Mouse (Mus musculus): ENCODE results near the gene Stoml1. TPM values are rescaled to one million over a fixed set of nuclear protein-coding genes. Genes with fewer than 3 reads are reported as not detected.

Stoml1 gene
- polyA plus RNA-seq (2012; rRNA removed) = 53.4 and 55.8 TPM in 2 replicates

DNA sequence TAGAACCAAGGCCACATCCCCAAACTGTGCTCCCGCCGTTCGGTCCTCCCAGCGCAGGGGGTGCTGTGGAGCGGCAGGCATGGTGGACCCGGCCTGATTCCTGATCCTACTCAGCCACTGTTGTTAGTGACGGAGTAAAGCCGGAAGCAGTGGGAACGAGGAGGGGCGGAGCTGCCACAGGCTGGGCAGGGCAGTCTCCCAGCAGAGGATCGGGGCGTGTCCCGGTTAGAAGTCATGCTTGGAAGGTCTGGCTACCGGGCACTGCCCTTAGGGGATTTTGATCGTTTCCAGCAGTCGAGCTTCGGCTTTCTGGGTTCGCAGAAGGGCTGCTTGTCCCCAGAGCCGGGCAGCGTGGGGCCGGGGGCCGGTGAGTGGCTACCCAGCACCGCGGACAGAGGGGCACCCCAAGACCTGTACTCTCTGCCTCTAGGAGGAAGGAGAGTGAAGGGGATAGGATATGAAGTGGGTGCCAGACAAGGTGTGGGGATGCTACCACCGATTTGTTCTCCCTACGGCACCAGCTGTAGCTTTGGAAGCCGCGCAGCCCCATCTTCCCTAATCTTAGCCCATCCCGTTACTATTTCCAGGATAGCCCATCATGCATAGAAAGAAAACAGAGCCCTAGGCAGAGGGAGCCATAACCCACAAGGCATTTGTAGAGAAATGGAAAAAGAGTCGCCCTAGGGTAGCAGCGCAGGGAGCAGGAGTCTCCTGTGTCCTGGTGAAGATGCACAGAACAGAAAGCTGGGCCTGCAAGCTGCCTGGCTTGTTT, at the start of gene Stoml1:
TSS of gene Stoml1 (plus strand) at position 132 of the 772 bp plus-strand sequence.

DNA sequence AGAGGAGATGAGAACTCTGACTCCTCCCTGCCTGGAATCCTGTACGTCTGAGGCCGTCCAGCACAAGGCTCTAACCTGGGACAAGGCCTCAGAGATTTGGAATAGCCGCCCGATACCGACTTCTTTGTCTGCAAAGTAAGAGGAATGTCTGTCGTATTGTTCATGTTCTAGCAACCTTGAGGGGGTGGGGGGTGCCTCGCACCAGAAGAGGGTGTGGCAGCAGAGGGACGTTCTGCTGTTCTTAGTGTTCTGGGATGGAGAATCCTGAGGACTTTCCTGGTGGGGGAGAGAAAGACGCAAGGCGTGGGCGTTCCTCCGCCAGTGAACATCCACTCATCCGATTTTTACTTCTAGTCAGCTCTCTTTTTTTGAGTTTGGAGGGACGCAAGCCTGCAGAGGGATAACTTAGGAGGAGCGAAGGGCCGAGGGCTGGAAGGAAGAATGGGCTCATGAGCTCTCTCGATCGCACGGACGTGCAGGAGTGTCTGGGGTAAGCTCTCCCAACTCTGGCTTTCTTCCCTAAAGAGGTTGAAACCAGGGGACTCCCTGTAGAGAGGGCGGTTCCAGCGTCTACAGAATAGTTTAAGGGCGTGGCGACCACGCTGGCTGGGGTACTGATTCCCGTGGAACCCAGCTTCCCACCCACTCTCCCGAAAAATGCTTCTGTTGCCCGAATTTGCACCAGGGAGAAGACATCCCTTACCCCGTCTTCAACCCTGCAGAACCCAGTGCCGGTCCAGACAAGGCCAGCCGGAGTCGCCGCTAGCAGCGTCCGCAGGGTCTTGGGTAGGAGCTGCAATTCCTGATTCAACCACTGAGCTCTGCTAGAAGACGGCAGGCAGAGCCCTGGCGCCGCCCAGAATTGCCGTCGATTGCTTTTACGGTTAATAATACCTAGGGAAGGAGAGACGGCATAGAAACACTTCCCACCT, 49.2 kb upstream of the Stoml1 start, which contains the start of the genes Islr and Islr2:
TSS of gene Islr (minus strand) at position 791 of the 932 bp plus-strand sequence.
TSS of gene Islr2 (minus strand) at position 804 of the 932 bp plus-strand sequence.

DNA sequence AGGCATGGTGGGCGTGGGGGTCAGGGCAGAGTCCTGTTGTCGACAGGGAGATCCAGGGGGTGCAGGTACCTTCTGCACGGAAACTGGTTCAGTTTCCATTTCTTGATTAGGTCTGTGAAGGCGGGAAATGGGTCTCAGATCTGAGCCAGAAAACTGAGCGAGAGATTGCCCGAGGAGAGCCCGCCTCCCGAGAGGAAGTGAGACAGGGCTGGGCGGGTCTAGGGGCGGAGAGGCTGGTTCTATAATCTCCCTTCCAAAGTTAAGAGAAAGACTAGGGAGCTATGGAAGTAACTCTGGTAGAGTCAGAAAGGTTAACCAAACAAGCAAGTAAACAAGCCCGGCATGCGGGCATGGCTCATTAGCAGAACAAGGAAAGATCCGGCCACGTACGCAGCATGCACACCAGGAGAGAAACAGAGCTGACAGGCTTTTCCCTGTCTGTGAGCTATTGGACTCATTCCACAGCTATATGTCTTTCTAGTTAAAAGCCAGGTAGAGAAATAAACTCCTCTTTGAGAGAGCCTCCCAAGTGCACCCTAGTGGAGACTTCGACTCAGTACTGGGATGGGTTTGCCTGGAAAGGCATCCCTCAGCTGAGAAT, 3.3 kb upstream of the Stoml1 start, which contains the start of gene Pml:
TSS of gene Pml (minus strand) at position 195 of the 601 bp plus-strand sequence.

Other genes starting within 250 kb of the Stoml1 start
- 1,389 and 1,449 TPM in 2 replicates for gene Cyp11a1, start 246.8 kb upstream of the Stoml1 start, polyA plus RNA-seq (2012; rRNA removed)
- 42.6 and 49.2 TPM in 2 replicates for gene Stra6, start 189.4 kb upstream of the Stoml1 start, polyA plus RNA-seq (2012; rRNA removed)
- gene Ccdc33, start 134.3 kb upstream of the Stoml1 start, polyA plus RNA-seq (2012; rRNA removed) = 10.8 and 12.8 TPM in 2 replicates
- gene Islr, start 48.9 kb upstream of the Stoml1 start, polyA plus RNA-seq (2012; rRNA removed) = 249 and 303 TPM in 2 replicates
- gene Islr2, start 48.8 kb upstream of the Stoml1 start, polyA plus RNA-seq (2012; rRNA removed) = 1.5 and 3.1 TPM in 2 replicates
- 31.3 and 34.5 TPM in 2 replicates for gene Pml, start 3.4 kb upstream of the Stoml1 start, polyA plus RNA-seq (2012; rRNA removed)
- gene Loxl1, start 60.0 kb downstream of the Stoml1 start, polyA plus RNA-seq (2012; rRNA removed) = 167 and 204 TPM in 2 replicates
- gene Tbc1d21, start 117.3 kb downstream of the Stoml1 start, polyA plus RNA-seq (2012; rRNA removed) = not detected in 2 replicates
- gene Insyn1, start 235.4 kb downstream of the Stoml1 start, polyA plus RNA-seq (2012; rRNA removed) = 10.7 and 13.8 TPM in 2 replicates

Measured in ovary, adult 2 months (tissue).